Mouse (Mus musculus) liver, adult 2 months (tissue): ENCODE data around the gene Dhx57.

Source experiments
- CTCF ChIP-seq: fragments of 200-500 bp; IDR thresholded peaks from 2 replicates; pipeline ENCODE4 v1.5.1; 2011; ENCODE audit warnings: low read depth, low read length, control low read depth
- POLR2A ChIP-seq: fragments of 200-500 bp; IDR thresholded peaks from 2 replicates; pipeline ENCODE4 v1.6.1; 2011; ENCODE audit warnings: low read length, control low read depth; ENCODE audit not compliant: insufficient read depth; ENCODE audit errors: extremely low read depth

- TF ChIP-seq CTCF = no peak
- no peak for TF ChIP-seq POLR2A
These were observed 69.1 kb downstream of the Dhx57 start for GRCm38 (mm10) chr17:80221202-80221601.
